Mouse (Mus musculus) olfactory bulb, adult 2 months (tissue): ENCODE measurements around the gene Gm21900. TPM values are rescaled to one million over a fixed set of nuclear protein-coding genes. Genes with fewer than 3 reads are reported as not detected.
"Not testable (repeated sequence)": the region's sequence is repeated elsewhere in the genome, so short reads cannot be mapped to it uniquely, and the experiment has no call there.

Experiments
- H3K27ac ChIP-seq: fragments of 200-500 bp; 2 replicates; pipeline ENCODE4 v1.5.1; 2012; ENCODE audit warnings: low read depth, low read length; ENCODE audit not compliant: insufficient read depth
- H3K4me1 ChIP-seq: fragments of 200-500 bp; 2 replicates; pipeline ENCODE4 v1.6.1; 2012; ENCODE audit warnings: low read length; ENCODE audit not compliant: control insufficient read depth, insufficient read depth
- H3K4me3 ChIP-seq: fragments of 200-500 bp; 2 replicates; pipeline ENCODE4 v1.5.1; 2012; ENCODE audit warnings: mild to moderate bottlenecking, low read depth, low read length, moderate library complexity; ENCODE audit not compliant: insufficient read depth
- WGBS: fragments of 180-500 bp; shearing (Covaris S2); methylation state at CpG from one replicate; pipeline ENCODE4 v1.1.7; 2018; 5-methylcytosine and 5-hydroxymethylcytosine counted together
- polyA plus RNA-seq: library from polyadenylated mRNA; stranded (reverse); fragments of >200 nt; gene quantifications from 2 replicates; pipeline ENCODE4 v1.2.4, GENCODE M21; 2012; ENCODE audit warnings: low replicate concordance; ENCODE audit not compliant: missing spikeins, insufficient read depth, insufficient read length

The Gm21900 gene
- not detected in 2 replicates for polyA plus RNA-seq

- H3K4me3 ChIP-seq, H3K4me1 ChIP-seq, H3K27ac ChIP-seq: not testable (repeated sequence)
- 88% methylated on average over 4 of the region's 4 CpGs for WGBS
Observed at GRCm38 (mm10) chrY:10616061-10616460, at the start of gene Gm21900. Gene Gm21900 (plus strand): TSS chrY:10616361.

- H3K4me1 ChIP-seq, H3K27ac ChIP-seq, H3K4me3 ChIP-seq: not testable (repeated sequence)
- WGBS = 33% methylated on average over 3 of the region's 25 CpGs
Observed at GRCm38 (mm10) chrY:10643516-10643915, 27.4 kb downstream of the Gm21900 start.

Other genes with a start within 250 kb of the Gm21900 start
- gene Gm28510, start 203.6 kb upstream of the Gm21900 start, polyA plus RNA-seq = not detected in 2 replicates
- not detected in 2 replicates for gene Gm20737, start 80.3 kb upstream of the Gm21900 start, polyA plus RNA-seq
- not detected in 2 replicates for gene Gm21775, start 62.9 kb upstream of the Gm21900 start, polyA plus RNA-seq
- not detected in 2 replicates for gene Gm20777, start 136.1 kb downstream of the Gm21900 start, polyA plus RNA-seq